Mouse (Mus musculus): Measurements from ENCODE around the gene Olfm1. TPM values are rescaled to one million over a fixed set of nuclear protein-coding genes. Genes with fewer than 3 reads are reported as not detected.

The Olfm1 gene
- total RNA-seq, 2 experiments from 2014 or later, result 27.0 to 34.0 TPM

DNA sequence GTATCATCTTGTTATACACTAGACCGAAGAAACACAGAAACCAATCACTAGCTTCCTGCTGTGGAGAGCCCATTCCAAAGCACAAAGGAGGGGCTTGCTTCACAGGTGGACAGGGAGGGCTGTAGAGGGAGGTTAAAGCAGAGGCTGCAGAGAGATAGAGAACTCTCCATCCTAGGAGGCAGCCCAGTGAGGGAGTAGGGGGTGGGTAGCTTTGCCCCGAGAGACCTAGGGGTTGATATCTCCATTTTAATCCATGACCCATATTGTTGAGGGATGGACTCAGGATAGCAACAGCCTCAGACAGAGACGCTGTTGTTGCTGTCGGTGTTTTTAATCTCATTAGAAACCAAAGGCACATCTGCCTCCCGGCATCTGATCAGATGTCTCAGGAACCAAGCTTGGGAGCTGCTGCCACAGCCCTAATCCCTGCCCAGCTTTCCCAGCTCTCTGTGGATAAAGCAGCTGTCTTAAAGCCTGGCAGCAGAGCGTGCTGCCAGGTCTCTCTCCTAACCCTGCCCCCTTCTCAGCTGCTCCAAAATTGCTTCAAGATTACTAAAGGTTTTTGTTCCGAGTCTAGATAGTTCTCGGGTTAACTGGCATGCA is 34.9 kb downstream of the Olfm1 start:
- DNase-seq (ENCODE audit: low spot score in 2 of 2), result peak in 1 of 2 experiments; percentile 35

DNA sequence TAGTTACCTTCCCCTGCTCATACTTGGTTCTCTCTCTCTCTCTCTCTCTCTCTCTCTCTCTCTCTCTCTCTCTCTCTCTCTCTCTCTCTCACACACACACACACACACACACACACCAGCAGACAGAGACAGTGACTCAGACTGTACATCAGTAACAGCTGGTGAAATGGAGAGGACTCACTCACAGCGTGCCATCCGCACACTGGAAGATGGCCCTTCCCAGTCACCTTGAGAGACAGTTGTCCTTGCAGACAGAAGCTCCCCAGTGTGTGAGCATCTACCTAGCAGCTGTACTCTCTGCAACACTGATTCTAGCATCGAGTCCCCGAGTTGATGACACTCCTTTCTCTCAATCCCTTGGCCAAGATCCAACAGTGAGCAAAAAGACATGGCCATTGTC is 35.6 kb downstream of the Olfm1 start:
- no peak for DNase-seq (ENCODE audit: low spot score in 2 of 2)

- DNase-seq (ENCODE audit: low spot score in 2 of 2), result no peak
These were observed 42.3 kb downstream of the Olfm1 start for GRCm38 (mm10) chr2:28235129-28235528.

DNA sequence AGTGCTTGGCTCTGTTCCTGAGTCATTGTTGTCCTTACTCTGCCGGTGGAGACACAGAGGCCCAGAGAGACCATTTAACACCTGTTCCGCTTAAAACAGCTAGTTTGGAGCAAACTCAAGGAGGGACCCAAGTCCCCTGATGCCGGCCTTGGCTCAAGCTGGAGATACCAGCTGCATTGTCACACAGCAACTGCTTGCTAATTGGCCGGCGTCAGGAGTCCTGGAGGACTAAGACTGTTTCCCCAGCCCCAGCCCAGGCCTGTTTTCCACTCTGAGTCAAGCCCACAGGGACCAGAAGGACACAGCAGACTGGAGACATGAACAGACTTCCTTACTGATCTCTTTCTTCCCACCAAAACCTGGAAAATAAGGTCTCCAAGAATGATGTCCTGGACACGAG is 43.7 kb downstream of the Olfm1 start:
- DNase-seq (ENCODE audit: low spot score in 2 of 2), result peak in 1 of 2 experiments; percentile 20

- DNase-seq (ENCODE audit: low spot score in 2 of 2), result no peak
These were observed 46.8 kb downstream of the Olfm1 start for GRCm38 (mm10) chr2:28239616-28240015.

GRCm38 (mm10) chr2:28240920-28241319 is 48.1 kb downstream of the Olfm1 start:
- no peak for DNase-seq (ENCODE audit: low spot score in 2 of 2)

DNA sequence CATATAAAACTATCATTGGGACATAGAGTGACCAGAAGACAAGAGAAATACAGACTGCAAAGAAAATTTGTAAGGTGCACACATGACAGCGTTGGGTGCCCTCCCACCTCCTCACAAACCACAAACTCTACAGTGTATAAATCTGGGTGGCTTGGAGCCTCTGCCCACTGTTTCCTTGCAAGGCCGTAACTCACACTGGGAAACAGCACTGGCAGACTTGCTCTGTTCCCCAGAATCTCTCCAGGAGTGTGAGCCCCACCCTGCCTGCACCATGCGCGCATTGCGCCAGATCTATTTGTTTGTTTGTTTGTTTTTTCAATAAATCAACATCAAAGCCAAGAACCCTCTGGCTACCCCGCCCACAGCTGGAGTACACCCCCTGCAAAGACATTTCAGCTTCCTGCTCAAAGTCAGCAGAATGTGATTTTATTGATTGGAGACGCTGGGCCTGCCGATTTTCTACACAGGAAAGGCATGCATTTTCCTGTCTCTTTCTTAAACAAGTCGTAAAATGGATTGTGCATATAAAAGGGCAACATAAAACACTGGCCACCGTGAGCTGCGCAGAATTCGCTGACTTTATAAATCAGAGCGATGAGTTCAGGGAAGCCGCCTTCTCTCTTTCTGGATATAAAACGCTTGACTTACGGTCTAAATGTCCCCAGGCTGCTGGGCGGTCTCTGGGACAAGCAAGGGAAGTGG is 48.9 kb downstream of the Olfm1 start:
- DNase-seq (ENCODE audit: low spot score in 2 of 2), result no peak

DNA sequence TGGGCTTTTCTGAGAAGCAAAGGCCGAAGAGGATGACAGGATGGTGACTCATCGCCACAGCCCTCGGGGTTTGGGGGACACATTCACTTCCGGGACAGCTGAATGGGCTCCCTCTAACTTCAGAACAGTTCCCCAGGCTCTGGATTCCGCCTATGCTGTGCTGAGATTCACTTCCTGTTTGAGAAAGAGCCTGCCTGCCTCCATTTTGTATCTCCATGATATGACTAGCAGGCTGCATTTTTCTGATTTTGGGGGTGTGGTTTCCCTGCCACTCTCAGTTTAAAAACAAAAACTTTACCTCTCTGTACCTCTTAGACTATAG is 49.4 kb downstream of the Olfm1 start:
- no peak for DNase-seq (ENCODE audit: low spot score in 2 of 2)

DNA sequence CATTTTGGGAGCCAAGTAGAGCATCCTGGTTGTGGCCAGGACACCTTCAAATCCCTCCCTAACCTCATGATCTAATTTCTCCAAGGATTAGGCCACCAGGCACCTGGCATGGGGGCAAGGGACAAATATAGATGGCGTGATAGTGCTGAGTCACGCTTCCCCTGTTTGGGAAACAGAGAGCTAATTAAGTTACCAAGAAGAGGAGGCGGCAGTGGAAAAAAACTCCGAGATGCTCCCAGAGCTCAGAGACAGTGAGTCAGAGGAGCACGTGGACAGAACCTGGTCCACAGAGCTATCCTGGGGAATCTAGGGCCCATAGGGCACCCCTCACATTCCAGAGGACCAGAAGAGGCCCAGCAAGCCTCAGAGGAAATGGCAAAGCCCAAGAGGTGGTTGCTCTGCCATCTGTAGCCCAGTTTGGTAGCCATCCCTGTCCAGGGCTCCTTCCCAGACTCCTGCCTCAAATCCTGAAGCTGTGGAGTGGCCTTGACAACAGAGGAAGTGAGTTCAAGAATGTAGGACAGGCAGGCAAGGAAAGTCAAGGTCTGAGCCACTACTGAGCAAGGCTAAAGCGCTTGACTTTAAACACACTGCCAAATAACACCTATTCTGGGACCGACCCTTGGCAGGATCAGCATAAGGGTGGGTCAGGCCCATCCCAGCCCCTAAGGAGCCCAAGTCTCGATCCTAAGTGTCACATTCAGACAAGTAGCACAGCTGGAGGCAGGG is 52.0 kb downstream of the Olfm1 start:
- no peak for DNase-seq (ENCODE audit: low spot score in 2 of 2)

- no peak for DNase-seq (ENCODE audit: low spot score in 2 of 2)
These were observed 53.4 kb downstream of the Olfm1 start for GRCm38 (mm10) chr2:28246110-28246653.

GRCm38 (mm10) chr2:28247098-28247497 is 54.3 kb downstream of the Olfm1 start:
- no peak for DNase-seq (ENCODE audit: low spot score in 2 of 2)

DNA sequence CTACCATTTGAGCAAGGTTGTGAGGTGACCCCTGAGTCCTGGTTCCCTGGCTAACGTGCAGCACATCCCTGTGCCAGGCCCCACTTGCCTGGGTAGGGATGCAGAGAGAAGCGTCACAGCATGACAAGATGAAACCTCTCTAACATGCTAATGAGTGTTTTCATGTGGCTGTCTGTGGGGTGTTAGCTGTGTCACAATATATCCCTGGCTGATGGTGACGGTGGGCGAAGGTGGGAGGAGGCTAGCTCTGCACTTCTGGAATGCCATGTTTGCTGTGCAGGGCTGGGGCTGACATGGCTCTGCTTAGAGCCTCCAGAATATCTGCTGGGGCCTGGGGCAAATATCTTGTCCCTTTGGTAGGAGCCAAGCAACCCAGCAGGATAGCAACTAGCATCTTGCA is 59.8 kb downstream of the Olfm1 start:
- no peak for DNase-seq (ENCODE audit: low spot score in 2 of 2)

GRCm38 (mm10) chr2:28256029-28256428 is 63.2 kb downstream of the Olfm1 start:
- no peak for DNase-seq (ENCODE audit: low spot score in 2 of 2)

GRCm38 (mm10) chr2:28261438-28261837 is 68.6 kb downstream of the Olfm1 start:
- DNase-seq (ENCODE audit: low spot score in 2 of 2), result no peak

- no peak for DNase-seq (ENCODE audit: low spot score in 2 of 2)
These were observed 75.0 kb downstream of the Olfm1 start for GRCm38 (mm10) chr2:28267776-28268275.

GRCm38 (mm10) chr2:28270561-28270960 is 77.8 kb downstream of the Olfm1 start:
- peak in 1 of 2 experiments; percentile 33 for DNase-seq (ENCODE audit: low spot score in 2 of 2)

GRCm38 (mm10) chr2:28272218-28272965 is 79.6 kb downstream of the Olfm1 start:
- DNase-seq (ENCODE audit: low spot score in 2 of 2), result no peak

GRCm38 (mm10) chr2:28274006-28274405 is 81.2 kb downstream of the Olfm1 start:
- DNase-seq (ENCODE audit: low spot score in 2 of 2), result no peak

- DNase-seq (ENCODE audit: low spot score in 2 of 2), result no peak
These were observed 82.6 kb downstream of the Olfm1 start for GRCm38 (mm10) chr2:28275345-28275744.

- peak; percentile 69 to 79 for DNase-seq (ENCODE audit: low spot score in 2 of 2)
These were observed 85.4 kb downstream of the Olfm1 start for GRCm38 (mm10) chr2:28278150-28278549.

- no peak for DNase-seq (ENCODE audit: low spot score in 2 of 2)
These were observed 86.1 kb downstream of the Olfm1 start for GRCm38 (mm10) chr2:28278853-28279252.
